Mouse (Mus musculus): ENCODE data around the gene Glra3. TPM values are rescaled to one million over a fixed set of nuclear protein-coding genes. Genes with fewer than 3 reads are reported as not detected.

Glra3 gene
- polyA plus RNA-seq, 1 experiment from 2014 or later = 0.03 TPM

- Histone ChIP-seq H3K4me2 (ENCODE audit: low read depth, low read length) (no peak overlapping the region), H3K9me3 (ENCODE audit: control insufficient read depth, low read length) (no peaks in the 10 kb centered on the region), H3K9ac (ENCODE audit: low read depth, low read length) (no peak overlapping the region), H3K27ac (replicated peaks; ENCODE audit: low read depth, low read length) (no peak overlapping the region), H3K4me1 (ENCODE audit: control insufficient read depth, insufficient read depth, low read length) (no peaks in the 10 kb centered on the region), H3K4me3 (ENCODE audit: low read depth, low read length) (no peak overlapping the region), H3K27me3 (replicated peaks; ENCODE audit: control insufficient read depth, insufficient read depth, low read length) (no peaks in the 10 kb centered on the region), H3K36me3 (ENCODE audit: control insufficient read depth, insufficient read depth, low read length) (no peaks in the 10 kb centered on the region)
- no peak for DNase-seq (ENCODE audit: low spot score)
- ATAC-seq (ENCODE audit: low read depth) = no peak
Observed at GRCm38 (mm10) chr8:56083654-56084053, 143.4 kb downstream of the Glra3 start.

DNA sequence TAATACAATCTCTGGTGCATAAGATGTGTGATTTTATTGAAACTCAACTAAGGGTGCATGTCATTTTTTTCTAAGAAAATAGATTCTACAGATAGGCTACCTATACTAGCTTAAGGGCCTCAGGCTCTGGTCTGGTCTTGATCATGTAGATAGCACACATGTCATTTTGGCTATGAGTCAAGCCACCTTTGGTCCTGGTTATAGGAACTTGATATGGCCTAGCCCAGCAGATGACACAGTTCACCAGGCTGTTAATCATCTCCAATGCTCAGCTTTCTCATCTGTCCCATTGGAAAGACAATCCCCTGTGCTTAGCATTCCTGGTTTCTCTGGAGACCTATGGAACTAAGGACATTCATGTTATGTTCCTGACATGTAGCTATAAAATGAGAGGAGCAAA, 154.1 kb downstream of the Glra3 start:
- Histone ChIP-seq H3K4me1 (ENCODE audit: control insufficient read depth, insufficient read depth, low read length) (no peaks in the 10 kb centered on the region), H3K27ac (replicated peaks; ENCODE audit: low read depth, low read length) (no peak overlapping the region), H3K9me3 (ENCODE audit: control insufficient read depth, low read length) (no peaks in the 10 kb centered on the region), H3K27me3 (replicated peaks; ENCODE audit: control insufficient read depth, insufficient read depth, low read length) (no peaks in the 10 kb centered on the region), H3K9ac (ENCODE audit: low read depth, low read length) (no peak overlapping the region), H3K4me2 (ENCODE audit: low read depth, low read length) (no peak overlapping the region), H3K36me3 (ENCODE audit: control insufficient read depth, insufficient read depth, low read length) (no peaks in the 10 kb centered on the region), H3K4me3 (ENCODE audit: low read depth, low read length) (no peak overlapping the region)
- no peak for ATAC-seq (ENCODE audit: low read depth)
- DNase-seq (ENCODE audit: low spot score) = no peak

DNA sequence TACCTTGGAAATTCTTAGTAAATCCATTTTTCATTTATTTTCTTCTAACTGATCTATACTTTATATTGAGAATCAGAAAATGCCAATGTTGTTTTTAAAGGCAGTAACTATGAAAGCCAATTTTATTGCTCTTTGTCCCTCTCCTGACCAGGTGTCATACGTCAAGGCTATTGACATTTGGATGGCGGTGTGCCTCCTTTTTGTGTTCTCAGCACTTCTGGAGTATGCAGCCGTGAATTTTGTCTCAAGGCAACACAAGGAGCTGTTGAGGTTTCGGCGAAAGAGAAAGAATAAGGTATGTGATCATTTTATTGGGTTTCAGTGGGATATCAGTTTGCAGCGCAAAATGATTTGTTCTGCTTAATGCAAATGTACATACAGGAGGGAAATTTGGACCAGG, 170.0 kb downstream of the Glra3 start:
- ATAC-seq (ENCODE audit: low read depth) = no peak
- WGBS = 71% methylated on average over 6 of the region's 6 CpGs
- Histone ChIP-seq H3K9ac (ENCODE audit: low read depth, low read length) (no peak overlapping the region), H3K4me1 (ENCODE audit: control insufficient read depth, insufficient read depth, low read length) (no peaks in the 10 kb centered on the region), H3K27ac (replicated peaks; ENCODE audit: low read depth, low read length) (no peak overlapping the region), H3K27me3 (replicated peaks; ENCODE audit: control insufficient read depth, insufficient read depth, low read length) (no peaks in the 10 kb centered on the region), H3K4me3 (ENCODE audit: low read depth, low read length) (no peak overlapping the region), H3K36me3 (ENCODE audit: control insufficient read depth, insufficient read depth, low read length) (no peaks in the 10 kb centered on the region), H3K9me3 (ENCODE audit: control insufficient read depth, low read length) (no peaks in the 10 kb centered on the region), H3K4me2 (ENCODE audit: low read depth, low read length) (no peak overlapping the region)
- no peak for DNase-seq (ENCODE audit: low spot score)

GRCm38 (mm10) chr8:56129357-56129756, 189.1 kb downstream of the Glra3 start:
- ATAC-seq (ENCODE audit: low read depth) (no peak), DNase-seq (ENCODE audit: low spot score) (no peak)
- Histone ChIP-seq H3K4me2 (ENCODE audit: low read depth, low read length) (no peak overlapping the region), H3K9me3 (ENCODE audit: control insufficient read depth, low read length) (no peaks in the 10 kb centered on the region), H3K9ac (ENCODE audit: low read depth, low read length) (no peak overlapping the region), H3K36me3 (ENCODE audit: control insufficient read depth, insufficient read depth, low read length) (no peaks in the 10 kb centered on the region), H3K4me3 (ENCODE audit: low read depth, low read length) (no peak overlapping the region), H3K27ac (replicated peaks; ENCODE audit: low read depth, low read length) (no peak overlapping the region), H3K27me3 (replicated peaks; ENCODE audit: control insufficient read depth, insufficient read depth, low read length) (no peaks in the 10 kb centered on the region), H3K4me1 (ENCODE audit: control insufficient read depth, insufficient read depth, low read length) (no peaks in the 10 kb centered on the region)
- WGBS = 73% methylated on average over 2 of the region's 2 CpGs

GRCm38 (mm10) chr8:56150697-56151096, 210.4 kb downstream of the Glra3 start:
- no peaks in the 10 kb centered on the region for H3K36me3 ChIP-seq (ENCODE audit: control insufficient read depth, insufficient read depth, low read length)
- WGBS = 64% methylated on average over 1 of the region's 1 CpGs
- ATAC-seq (ENCODE audit: low read depth) = no peak

GRCm38 (mm10) chr8:56151574-56151973, 211.3 kb downstream of the Glra3 start:
- H3K4me2 ChIP-seq (ENCODE audit: low read depth, low read length) = no peak overlapping the region
- H3K4me1 ChIP-seq (ENCODE audit: control insufficient read depth, insufficient read depth, low read length) = no peaks in the 10 kb centered on the region
- H3K27ac ChIP-seq (replicated peaks; ENCODE audit: low read depth, low read length) = no peak overlapping the region
- 71% methylated on average over 5 of the region's 5 CpGs for WGBS
- H3K36me3 ChIP-seq (ENCODE audit: control insufficient read depth, insufficient read depth, low read length) = no peaks in the 10 kb centered on the region
- ATAC-seq (ENCODE audit: low read depth) (no peak), DNase-seq (ENCODE audit: low spot score) (no peak)
- no peaks in the 10 kb centered on the region for H3K27me3 ChIP-seq (replicated peaks; ENCODE audit: control insufficient read depth, insufficient read depth, low read length)
- H3K4me3 ChIP-seq (ENCODE audit: low read depth, low read length) = no peak overlapping the region
- no peak overlapping the region for H3K9ac ChIP-seq (ENCODE audit: low read depth, low read length)
- no peaks in the 10 kb centered on the region for H3K9me3 ChIP-seq (ENCODE audit: control insufficient read depth, low read length)

More at GRCm38 (mm10) chr8:56150697-56151096, 210.4 kb downstream of the Glra3 start:
- H3K4me2 ChIP-seq (ENCODE audit: low read depth, low read length) = no peak overlapping the region
- no peak overlapping the region for H3K27ac ChIP-seq (replicated peaks; ENCODE audit: low read depth, low read length)
- no peak overlapping the region for H3K4me3 ChIP-seq (ENCODE audit: low read depth, low read length)
- no peaks in the 10 kb centered on the region for H3K9me3 ChIP-seq (ENCODE audit: control insufficient read depth, low read length)
- DNase-seq (ENCODE audit: low spot score) = no peak
- no peak overlapping the region for H3K9ac ChIP-seq (ENCODE audit: low read depth, low read length)
- no peaks in the 10 kb centered on the region for H3K4me1 ChIP-seq (ENCODE audit: control insufficient read depth, insufficient read depth, low read length)
- H3K27me3 ChIP-seq (replicated peaks; ENCODE audit: control insufficient read depth, insufficient read depth, low read length) = no peaks in the 10 kb centered on the region

DNA sequence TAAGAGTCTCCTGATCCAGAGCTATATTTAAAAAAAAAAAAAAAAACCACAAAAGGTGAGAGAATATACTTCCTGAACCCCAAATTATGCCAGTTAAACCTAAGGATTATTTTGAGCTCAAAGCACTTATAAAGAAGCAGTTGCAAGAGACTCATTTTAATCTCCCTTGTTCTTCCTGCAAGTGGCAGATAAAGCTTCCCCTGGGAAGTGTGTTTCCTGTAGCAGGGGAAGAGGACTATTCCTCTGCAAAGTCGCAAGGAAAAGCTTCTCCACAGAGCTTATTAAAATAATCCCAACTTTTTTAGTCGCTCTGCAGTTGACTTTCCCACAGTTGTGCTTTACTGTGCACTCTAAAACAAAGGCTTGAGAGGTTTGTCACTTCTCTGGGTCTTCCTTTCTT, 218.7 kb downstream of the Glra3 start:
- ATAC-seq (ENCODE audit: low read depth) (no peak), DNase-seq (ENCODE audit: low spot score) (peak; percentile 3)
- Histone ChIP-seq H3K9me3 (ENCODE audit: control insufficient read depth, low read length) (no peaks in the 10 kb centered on the region), H3K4me3 (ENCODE audit: low read depth, low read length) (no peak overlapping the region), H3K9ac (ENCODE audit: low read depth, low read length) (no peak overlapping the region), H3K4me1 (ENCODE audit: control insufficient read depth, insufficient read depth, low read length) (no peaks in the 10 kb centered on the region), H3K4me2 (ENCODE audit: low read depth, low read length) (no peak overlapping the region), H3K36me3 (ENCODE audit: control insufficient read depth, insufficient read depth, low read length) (no peaks in the 10 kb centered on the region), H3K27me3 (replicated peaks; ENCODE audit: control insufficient read depth, insufficient read depth, low read length) (no peaks in the 10 kb centered on the region), H3K27ac (replicated peaks; ENCODE audit: low read depth, low read length) (no peak overlapping the region)
- 31% methylated on average over 2 of the region's 2 CpGs for WGBS

Other genes with a start within 250 kb of the Glra3 start
- not detected in 2 replicates for gene Adam29, start 33.5 kb upstream of the Glra3 start, polyA plus RNA-seq (2014; fragmentation: Nextera tagmentation; extraction: Ambion mirVana)

Measured in embryonic facial prominence, embryonic 14.5 days (tissue).